Mouse (Mus musculus): ENCODE data around the gene Arhgap40. TPM values are rescaled to one million over a fixed set of nuclear protein-coding genes. Genes with fewer than 3 reads are reported as not detected.

Arhgap40 gene
- not detected in 2 replicates for polyA plus RNA-seq (2012; ENCODE audit: low replicate concordance)

DNA sequence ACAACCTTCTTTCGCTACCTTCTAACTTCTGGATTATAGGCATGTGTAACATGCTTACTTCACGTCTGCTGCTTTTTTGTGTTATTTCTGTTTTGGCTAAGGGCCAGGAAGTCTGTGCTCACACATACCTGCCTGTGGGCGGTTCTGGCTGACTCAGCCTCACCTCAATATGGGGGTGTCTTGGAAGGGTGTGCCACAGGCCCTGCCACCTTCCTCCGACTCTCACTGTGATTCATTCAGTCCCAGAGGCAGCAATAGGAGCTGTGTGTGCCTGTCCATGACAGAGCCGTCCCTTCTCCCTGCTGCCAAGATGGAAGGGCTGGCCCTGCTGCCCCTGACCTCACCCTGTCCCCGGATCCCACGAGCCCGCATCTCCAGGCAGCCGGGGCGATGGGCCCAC is at the start of gene Arhgap40:
Gene Arhgap40 (plus strand): TSS at position 269 of the 400 bp plus-strand sequence.

DNA sequence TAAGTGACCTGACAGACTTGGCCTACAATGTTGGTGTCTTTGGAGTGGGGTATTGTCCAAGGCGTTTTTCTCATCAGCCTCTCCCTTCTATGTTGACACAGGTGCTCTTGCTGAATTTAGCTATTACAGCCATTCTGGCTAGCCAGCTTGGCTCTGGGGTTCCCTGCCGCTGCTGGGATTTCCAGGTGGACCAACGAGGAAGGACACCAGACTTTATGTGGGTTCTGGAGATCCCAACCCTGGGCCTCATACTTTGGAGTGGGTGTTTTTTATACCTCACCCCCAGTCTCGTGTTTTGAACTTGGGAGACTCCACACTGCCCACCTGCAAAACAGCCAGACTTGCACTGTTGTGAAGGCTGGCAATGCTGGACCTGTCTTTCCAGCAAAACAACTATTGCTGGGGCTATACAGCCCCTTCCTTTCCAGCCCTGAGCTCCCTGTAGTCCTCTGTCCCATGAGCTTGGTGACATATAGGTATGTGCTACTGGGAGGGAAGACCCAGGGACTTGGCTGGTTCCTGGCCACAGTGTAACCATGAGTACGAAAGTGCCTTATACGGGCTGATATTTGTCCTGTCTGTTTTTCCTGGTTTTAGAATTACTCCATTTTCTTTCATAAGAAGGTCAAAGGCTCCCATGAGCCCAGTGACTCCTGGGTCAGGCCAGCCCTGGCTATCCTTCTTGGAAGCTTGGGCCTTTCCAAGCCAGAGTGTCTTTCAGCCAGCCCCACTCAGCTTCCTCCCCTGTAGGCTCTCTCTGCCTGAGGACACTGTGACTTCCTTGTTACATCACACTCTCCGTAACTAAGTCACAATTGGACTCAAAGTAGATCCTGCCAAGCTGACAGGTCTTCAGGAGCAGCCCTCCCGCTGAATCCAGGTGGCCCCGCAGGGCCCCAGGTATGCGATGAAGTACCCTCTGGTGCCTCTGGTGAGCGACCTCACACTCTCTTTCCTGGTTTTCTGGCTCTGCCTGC is 10.5 kb upstream of the Arhgap40 start, which contains the start of gene Adig:
Gene Adig (plus strand): TSS at position 777 of the 977 bp plus-strand sequence.

Other genes starting within 250 kb of the Arhgap40 start
- 0.26 and 0.45 TPM in 2 replicates for gene Lbp, start 206.3 kb upstream of the Arhgap40 start, polyA plus RNA-seq (2012; ENCODE audit: low replicate concordance)
- not detected in 2 replicates for gene Snhg11, start 137.2 kb upstream of the Arhgap40 start, polyA plus RNA-seq (2012; ENCODE audit: low replicate concordance)
- 4.1 and 6.1 TPM in 2 replicates for gene Ralgapb, start 102.9 kb upstream of the Arhgap40 start, polyA plus RNA-seq (2012; ENCODE audit: low replicate concordance)
- not detected in 2 replicates for gene Adig, start 10.2 kb upstream of the Arhgap40 start, polyA plus RNA-seq (2012; ENCODE audit: low replicate concordance)
- not detected in 2 replicates for gene Slc32a1, start 98.0 kb downstream of the Arhgap40 start, polyA plus RNA-seq (2012; ENCODE audit: low replicate concordance)
- gene Actr5, start 112.1 kb downstream of the Arhgap40 start, polyA plus RNA-seq (2012; ENCODE audit: low replicate concordance), result 8.5 and 12.3 TPM in 2 replicates
- 4.5 and 7.3 TPM in 2 replicates for gene Ppp1r16b, start 152.6 kb downstream of the Arhgap40 start, polyA plus RNA-seq (2012; ENCODE audit: low replicate concordance)

Measured in leukemia stem cell, adult 10-12 weeks (primary cell).